Mouse (Mus musculus) brain, embryonic 14.5 days (tissue): ENCODE measurements around the gene Sstr4.

Source experiments
- CTCF ChIP-seq: fragments of 200-500 bp; IDR thresholded peaks from 2 replicates; pipeline ENCODE4 v1.5.1; 2012; ENCODE audit warnings: inconsistent platforms, mild to moderate bottlenecking, moderate library complexity, borderline replicate concordance; ENCODE audit not compliant: insufficient read depth, insufficient read length; ENCODE audit errors: extremely low read depth
- POLR2A ChIP-seq: fragments of 200-500 bp; IDR thresholded peaks from 2 replicates; pipeline ENCODE4 v1.6.1; 2012; ENCODE audit warnings: mild to moderate bottlenecking, inconsistent platforms, borderline replicate concordance; ENCODE audit not compliant: poor library complexity, insufficient read depth, insufficient read length, severe bottlenecking; ENCODE audit errors: extremely low read depth

DNA sequence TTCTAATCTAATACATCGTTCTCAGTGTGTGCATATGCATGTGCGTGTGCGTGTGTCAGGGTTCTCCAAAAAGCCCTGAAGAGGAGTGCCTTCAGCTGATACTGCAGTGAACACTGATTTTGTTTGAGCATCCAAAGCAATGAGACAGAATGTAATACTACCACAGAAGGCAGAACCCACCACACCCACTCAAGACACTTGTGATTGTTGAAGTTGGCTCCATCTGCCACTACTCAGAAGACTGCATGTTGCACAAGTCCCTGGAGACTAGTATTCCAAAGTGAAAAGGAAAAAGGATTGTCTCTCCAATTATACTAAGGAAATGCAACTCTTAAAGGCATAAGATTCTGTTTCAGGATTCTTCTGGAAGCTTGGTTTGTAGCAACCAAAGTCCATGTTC is 30.6 kb upstream of the Sstr4 start:
- TF ChIP-seq CTCF (no peak), POLR2A (no peak)
